Mouse (Mus musculus) liver, embryonic 14.5 days (tissue): ENCODE data around the gene Bak1.

Experiments
- CTCF ChIP-seq: IDR thresholded peaks from 2 replicates; pipeline ENCODE4 v1.5.1; 2016; ENCODE audit warnings: antibody characterized with exemption, low read depth, control low read depth
- EP300 ChIP-seq: IDR thresholded peaks from 2 replicates; pipeline ENCODE4 v1.6.1; 2016; ENCODE audit warnings: antibody characterized with exemption, low read depth

GRCm38 (mm10) chr17:27047762-27048444 is 19.1 kb upstream of the Bak1 start:
- peak; percentile 79 for TF ChIP-seq CTCF
- TF ChIP-seq EP300, result no peak
